Mouse (Mus musculus) hindbrain, embryonic 12.5 days (tissue): ENCODE data around the gene Olfr1148. TPM values are rescaled to one million over a fixed set of nuclear protein-coding genes. Genes with fewer than 3 reads are reported as not detected.

Experiments
- ATAC-seq: fragments of 200-750 bp; cut with Nextera tagmentation; 2 replicates; pipeline ENCODE4 v1.8.0; 2017; ENCODE audit warnings: moderate TSS enrichment; ENCODE audit not compliant: low FRiP score
- H3K27ac ChIP-seq: fragments of 300-500 bp; sonication (generic); 2 replicates; pipeline ENCODE4 v1.5.1; 2016; ENCODE audit warnings: mild to moderate bottlenecking
- H3K27me3 ChIP-seq: fragments of 300-500 bp; sonication (generic); 2 replicates; pipeline ENCODE4 v1.6.1; 2016; ENCODE audit warnings: mild to moderate bottlenecking
- H3K36me3 ChIP-seq: fragments of 300-500 bp; sonication (generic); 2 replicates; pipeline ENCODE4 v1.6.1; 2016; ENCODE audit warnings: mild to moderate bottlenecking
- H3K4me1 ChIP-seq: fragments of 300-500 bp; sonication (generic); 2 replicates; pipeline ENCODE4 v1.6.1; 2016
- H3K4me2 ChIP-seq: fragments of 300-500 bp; sonication (generic); replicated peaks from 2 replicates; pipeline ENCODE4 v1.6.1; 2016; ENCODE audit warnings: mild to moderate bottlenecking
- H3K4me3 ChIP-seq: fragments of 300-500 bp; sonication (generic); 2 replicates; pipeline ENCODE4 v1.5.1; 2016; ENCODE audit warnings: mild to moderate bottlenecking
- H3K9ac ChIP-seq: fragments of 300-500 bp; sonication (generic); 2 replicates; pipeline ENCODE4 v1.6.1; 2016; ENCODE audit warnings: mild to moderate bottlenecking, moderate library complexity
- H3K9me3 ChIP-seq: fragments of 300-500 bp; sonication (generic); replicated peaks from 2 replicates; pipeline ENCODE4 v1.6.1; 2016; ENCODE audit warnings: mild to moderate bottlenecking
- WGBS: fragments of 180-500 bp; shearing (Covaris S2); methylation state at CpG from one replicate; pipeline ENCODE4 v1.1.7; 2016; 5-methylcytosine and 5-hydroxymethylcytosine counted together
- polyA plus RNA-seq: library from polyadenylated mRNA; unstranded; fragments of >200 nt; fragmentation: Nextera tagmentation; extraction: Ambion mirVana; gene quantifications from 2 replicates; pipeline ENCODE4 v1.2.1, GENCODE M21; 2016

The Olfr1148 gene
- polyA plus RNA-seq, result not detected in 2 replicates

- Histone ChIP-seq H3K9me3 (no peaks in the 10 kb centered on the region), H3K4me3 (no peak within 1 kb of the TSS), H3K4me1 (no peaks in the 10 kb centered on the region), H3K27ac (no peak within 1 kb of the TSS), H3K36me3 (no peaks in the 10 kb centered on the region), H3K4me2 (no peak within 1 kb of the TSS), H3K27me3 (no peaks in the 10 kb centered on the region), H3K9ac (no peak within 1 kb of the TSS)
- WGBS, result 92% methylated on average over 1 of the region's 1 CpGs
- ATAC-seq, result no peak
Measured at GRCm38 (mm10) chr2:87830233-87830632, at the start of gene Olfr1148. TSS of gene Olfr1148 (plus strand) at chr2:87830533.

GRCm38 (mm10) chr2:87800292-87800691 is 30.0 kb upstream of the Olfr1148 start, which contains the start of gene Olfr1143:
TSS of gene Olfr1143 (plus strand) at chr2:87800592.
- no peak for ATAC-seq
- H3K9ac ChIP-seq, result no peak within 1 kb of the TSS

GRCm38 (mm10) chr2:87809522-87809921 is 20.8 kb upstream of the Olfr1148 start, which contains the start of gene Olfr1145:
TSS of gene Olfr1145 (plus strand) at chr2:87809822.
- H3K27me3 ChIP-seq, result no peaks in the 10 kb centered on the region
- no peak within 1 kb of the TSS for H3K4me3 ChIP-seq
- no peak for ATAC-seq
- no peaks in the 10 kb centered on the region for H3K9me3 ChIP-seq
- no peak within 1 kb of the TSS for H3K27ac ChIP-seq
- no peaks in the 10 kb centered on the region for H3K4me1 ChIP-seq
- no peak within 1 kb of the TSS for H3K9ac ChIP-seq
- WGBS, result 74% methylated on average over 1 of the region's 1 CpGs
- no peak within 1 kb of the TSS for H3K4me2 ChIP-seq
- H3K36me3 ChIP-seq, result no peaks in the 10 kb centered on the region

More at GRCm38 (mm10) chr2:87800292-87800691, 30.0 kb upstream of the Olfr1148 start, which contains the start of gene Olfr1143:
- no peaks in the 10 kb centered on the region for H3K36me3 ChIP-seq
- H3K4me1 ChIP-seq, result no peaks in the 10 kb centered on the region
- no peak within 1 kb of the TSS for H3K27ac ChIP-seq
- no peak within 1 kb of the TSS for H3K4me2 ChIP-seq
- no peaks in the 10 kb centered on the region for H3K9me3 ChIP-seq
- H3K27me3 ChIP-seq, result no peaks in the 10 kb centered on the region
- no peak within 1 kb of the TSS for H3K4me3 ChIP-seq

GRCm38 (mm10) chr2:87843693-87844092 is 13.4 kb downstream of the Olfr1148 start, which contains the start of gene Olfr1150-ps1:
TSS of gene Olfr1150-ps1 (plus strand) at chr2:87843993.
- no peaks in the 10 kb centered on the region for H3K4me1 ChIP-seq
- no peak within 1 kb of the TSS for H3K4me3 ChIP-seq
- WGBS, result 77% methylated on average over 1 of the region's 1 CpGs
- H3K9me3 ChIP-seq, result no peaks in the 10 kb centered on the region
- ATAC-seq, result no peak
- no peak within 1 kb of the TSS for H3K4me2 ChIP-seq
- no peaks in the 10 kb centered on the region for H3K27me3 ChIP-seq
- H3K27ac ChIP-seq, result no peak within 1 kb of the TSS
- H3K36me3 ChIP-seq, result no peaks in the 10 kb centered on the region
- H3K9ac ChIP-seq, result no peak within 1 kb of the TSS

- H3K27ac ChIP-seq, result no peak within 1 kb of the TSS
- no peak within 1 kb of the TSS for H3K4me3 ChIP-seq
- H3K9ac ChIP-seq, result no peak within 1 kb of the TSS
- H3K4me2 ChIP-seq, result no peak within 1 kb of the TSS
- no peaks in the 10 kb centered on the region for H3K9me3 ChIP-seq
- no peaks in the 10 kb centered on the region for H3K27me3 ChIP-seq
- no peaks in the 10 kb centered on the region for H3K4me1 ChIP-seq
- no peak for ATAC-seq
- 95% methylated on average over 1 of the region's 1 CpGs for WGBS
- H3K36me3 ChIP-seq, result no peaks in the 10 kb centered on the region
Measured at GRCm38 (mm10) chr2:87855562-87855961, 25.2 kb downstream of the Olfr1148 start, which contains the start of gene Olfr1151. TSS of gene Olfr1151 (plus strand) at chr2:87855862.

- Histone ChIP-seq H3K27ac (no peak within 1 kb of the TSS), H3K36me3 (no peaks in the 10 kb centered on the region), H3K9ac (no peak within 1 kb of the TSS), H3K27me3 (no peaks in the 10 kb centered on the region), H3K4me2 (no peak within 1 kb of the TSS), H3K9me3 (no peaks in the 10 kb centered on the region), H3K4me3 (no peak within 1 kb of the TSS), H3K4me1 (no peaks in the 10 kb centered on the region)
- no peak for ATAC-seq
Measured at GRCm38 (mm10) chr2:87866192-87866591, 35.9 kb downstream of the Olfr1148 start, which contains the start of gene Olfr1152. TSS of gene Olfr1152 (plus strand) at chr2:87866492.

Other genes with a start within 250 kb of the Olfr1148 start
- not detected in 2 replicates for gene Olfr1130, start 224.3 kb upstream of the Olfr1148 start, polyA plus RNA-seq
- gene Olfr1131, start 203.4 kb upstream of the Olfr1148 start, polyA plus RNA-seq, result not detected in 2 replicates
- gene Olfr1132, start 193.0 kb upstream of the Olfr1148 start, polyA plus RNA-seq, result not detected in 2 replicates
- not detected in 2 replicates for gene Olfr1133, start 183.2 kb upstream of the Olfr1148 start, polyA plus RNA-seq
- gene Olfr1134, start 172.1 kb upstream of the Olfr1148 start, polyA plus RNA-seq, result not detected in 2 replicates
- not detected in 2 replicates for gene Olfr1135, start 156.9 kb upstream of the Olfr1148 start, polyA plus RNA-seq
- gene Olfr1136, start 136.6 kb upstream of the Olfr1148 start, polyA plus RNA-seq, result not detected in 2 replicates
- not detected in 2 replicates for gene Olfr1137, start 117.4 kb upstream of the Olfr1148 start, polyA plus RNA-seq
- not detected in 2 replicates for gene Olfr1138, start 90.6 kb upstream of the Olfr1148 start, polyA plus RNA-seq
- not detected in 2 replicates for gene Olfr1140, start 86.8 kb upstream of the Olfr1148 start, polyA plus RNA-seq
- not detected in 2 replicates for gene Olfr1141, start 76.5 kb upstream of the Olfr1148 start, polyA plus RNA-seq
- not detected in 2 replicates for gene Olfr152, start 51.0 kb upstream of the Olfr1148 start, polyA plus RNA-seq
- not detected in 2 replicates for gene Olfr1143, start 29.9 kb upstream of the Olfr1148 start, polyA plus RNA-seq
- gene Olfr1145, start 20.7 kb upstream of the Olfr1148 start, polyA plus RNA-seq, result not detected in 2 replicates
- gene Olfr1150-ps1, start 13.5 kb downstream of the Olfr1148 start, polyA plus RNA-seq, result not detected in 2 replicates
- not detected in 2 replicates for gene Olfr1151, start 25.3 kb downstream of the Olfr1148 start, polyA plus RNA-seq
- not detected in 2 replicates for gene Olfr1152, start 36.0 kb downstream of the Olfr1148 start, polyA plus RNA-seq
- gene Olfr1153, start 64.4 kb downstream of the Olfr1148 start, polyA plus RNA-seq, result not detected in 2 replicates
- gene Olfr1154, start 74.6 kb downstream of the Olfr1148 start, polyA plus RNA-seq, result not detected in 2 replicates
- not detected in 2 replicates for gene Olfr1155, start 114.6 kb downstream of the Olfr1148 start, polyA plus RNA-seq
- gene Olfr1156, start 122.6 kb downstream of the Olfr1148 start, polyA plus RNA-seq, result not detected in 2 replicates
- not detected in 2 replicates for gene Olfr1157, start 137.8 kb downstream of the Olfr1148 start, polyA plus RNA-seq
- not detected in 2 replicates for gene Olfr74, start 144.1 kb downstream of the Olfr1148 start, polyA plus RNA-seq
- not detected in 2 replicates for gene Olfr1158, start 159.6 kb downstream of the Olfr1148 start, polyA plus RNA-seq
- gene Olfr1160, start 177.7 kb downstream of the Olfr1148 start, polyA plus RNA-seq, result not detected in 2 replicates
- gene Olfr1161, start 192.2 kb downstream of the Olfr1148 start, polyA plus RNA-seq, result not detected in 2 replicates
- not detected in 2 replicates for gene Olfr73, start 207.2 kb downstream of the Olfr1148 start, polyA plus RNA-seq
- not detected in 2 replicates for gene Olfr1162, start 220.6 kb downstream of the Olfr1148 start, polyA plus RNA-seq
- gene Olfr1163, start 241.3 kb downstream of the Olfr1148 start, polyA plus RNA-seq, result not detected in 2 replicates